Mouse (Mus musculus) kidney, embryonic 15.5 days (tissue): Measurements from ENCODE around the gene Ntrk3. TPM values are rescaled to one million over a fixed set of nuclear protein-coding genes. Genes with fewer than 3 reads are reported as not detected.

ENCODE experiments used
- ATAC-seq: fragments of 200-750 bp; cut with Nextera tagmentation; replicated peaks from 2 replicates; pipeline ENCODE4 v1.8.0; 2017; ENCODE audit warnings: moderate TSS enrichment; ENCODE audit not compliant: low FRiP score
- H3K27ac ChIP-seq: fragments of 300-500 bp; sonication (generic); 2 replicates; pipeline ENCODE4 v1.5.1; 2015; ENCODE audit warnings: mild to moderate bottlenecking, inconsistent platforms
- H3K27me3 ChIP-seq: fragments of 300-500 bp; sonication (generic); 2 replicates; pipeline ENCODE4 v1.6.1; 2015; ENCODE audit warnings: inconsistent platforms
- H3K36me3 ChIP-seq: fragments of 300-500 bp; sonication (generic); 2 replicates; pipeline ENCODE4 v1.6.1; 2015; ENCODE audit warnings: inconsistent platforms
- H3K4me1 ChIP-seq: fragments of 300-500 bp; sonication (generic); 2 replicates; pipeline ENCODE4 v1.6.1; 2015; ENCODE audit warnings: inconsistent platforms
- H3K4me2 ChIP-seq: fragments of 300-500 bp; sonication (generic); 2 replicates; pipeline ENCODE4 v1.6.1; 2015; ENCODE audit warnings: moderate library complexity, mild to moderate bottlenecking, inconsistent platforms
- H3K4me3 ChIP-seq: fragments of 300-500 bp; sonication (generic); replicated peaks from 2 replicates; pipeline ENCODE4 v1.5.1; 2015; ENCODE audit warnings: mild to moderate bottlenecking, inconsistent platforms
- H3K9ac ChIP-seq: fragments of 300-500 bp; sonication (generic); 2 replicates; pipeline ENCODE4 v1.6.1; 2015; ENCODE audit warnings: mild to moderate bottlenecking, inconsistent platforms
- H3K9me3 ChIP-seq: fragments of 300-500 bp; sonication (generic); replicated peaks from 2 replicates; pipeline ENCODE4 v1.6.1; 2016; ENCODE audit warnings: inconsistent platforms
- WGBS: fragments of 180-500 bp; shearing (Covaris S2); methylation state at CpG from one replicate; pipeline ENCODE4 v1.1.7; 2015; ENCODE audit warnings: mixed read lengths; 5-methylcytosine and 5-hydroxymethylcytosine counted together
- polyA plus RNA-seq: library from polyadenylated mRNA; unstranded; fragments of >200 nt; fragmentation: Nextera tagmentation; extraction: Ambion mirVana; gene quantifications from 2 replicates; pipeline ENCODE4 v1.2.1, GENCODE M21; 2015

The Ntrk3 gene
- polyA plus RNA-seq, 1 experiment from 2014 or later, result 4.4 TPM

GRCm38 (mm10) chr7:78261420-78262125 is 476.2 kb downstream of the Ntrk3 start:
- Histone ChIP-seq H3K9ac (no peak overlapping the region), H3K27ac (no peak overlapping the region), H3K4me1 (peaks cover 13% of the 10 kb centered on the region; the same call in 1 of the 2 replicates), H3K27me3 (no peaks in the 10 kb centered on the region), H3K4me3 (no peak overlapping the region), H3K36me3 (no peaks in the 10 kb centered on the region), H3K9me3 (no peaks in the 10 kb centered on the region), H3K4me2 (no peak overlapping the region)
- WGBS, result 67% methylated on average over 8 of the region's 8 CpGs
- ATAC-seq, result no peak

DNA sequence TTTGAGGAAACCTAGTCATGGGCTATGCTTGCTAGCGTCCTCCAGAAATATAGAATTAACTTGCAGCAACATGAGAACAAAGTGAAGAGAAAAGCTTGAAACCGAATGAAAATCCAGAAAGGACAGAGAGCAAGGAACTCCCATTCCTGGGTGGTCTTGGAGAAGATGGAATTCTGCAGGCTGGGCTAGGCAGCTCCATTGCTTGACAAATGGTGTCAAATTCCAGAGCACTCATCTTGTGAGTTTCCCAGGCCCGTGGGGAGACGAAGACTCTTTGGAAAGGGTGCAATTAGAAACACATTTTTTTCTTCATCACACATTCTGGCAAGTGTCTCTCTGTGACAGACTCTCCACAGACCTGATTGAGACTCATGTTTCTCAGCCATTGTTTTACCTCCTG is 479.7 kb downstream of the Ntrk3 start:
- Histone ChIP-seq H3K4me2 (no peak overlapping the region), H3K27ac (no peak overlapping the region), H3K9me3 (no peaks in the 10 kb centered on the region), H3K4me3 (no peak overlapping the region), H3K4me1 (peaks cover 14% of the 10 kb centered on the region), H3K9ac (no peak overlapping the region), H3K27me3 (no peaks in the 10 kb centered on the region), H3K36me3 (no peaks in the 10 kb centered on the region)
- 21% methylated on average over 4 of the region's 4 CpGs for WGBS
- no peak for ATAC-seq

DNA sequence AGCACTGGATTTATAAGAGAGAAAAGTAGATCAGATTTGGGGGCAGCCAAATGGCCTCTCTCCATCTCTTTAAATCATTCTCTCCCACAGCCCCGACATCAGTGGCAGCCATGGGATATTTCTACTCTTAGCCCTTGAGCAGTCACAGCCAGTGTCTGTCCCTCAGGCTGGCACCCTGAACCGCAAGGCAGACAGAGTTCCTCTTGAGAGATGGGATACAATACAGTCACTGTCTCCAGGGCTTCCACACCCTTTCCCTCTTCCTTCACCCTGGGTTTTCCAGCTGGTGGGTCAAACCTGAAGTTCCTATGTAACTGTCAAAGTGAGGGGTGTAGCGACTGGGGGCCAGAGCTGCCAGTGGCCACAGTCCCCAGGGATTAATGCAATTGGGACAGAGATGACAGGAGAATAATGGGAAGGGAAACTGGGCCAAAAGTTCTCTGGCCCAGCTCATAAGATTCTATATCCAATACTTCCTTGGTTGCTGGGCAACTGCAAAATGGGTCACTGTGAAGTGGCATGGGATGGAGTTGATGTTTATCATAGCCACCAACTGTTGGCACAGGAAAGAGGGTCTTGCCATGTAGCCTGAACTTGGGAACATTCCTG is 483.9 kb downstream of the Ntrk3 start:
- Histone ChIP-seq H3K9ac (no peak overlapping the region), H3K9me3 (no peaks in the 10 kb centered on the region), H3K36me3 (no peaks in the 10 kb centered on the region), H3K4me2 (no peak overlapping the region), H3K4me1 (peaks cover 11% of the 10 kb centered on the region), H3K27me3 (no peaks in the 10 kb centered on the region), H3K4me3 (no peak overlapping the region), H3K27ac (0 out of 2 replicates have a peak overlapping the region, but pooled peaks have one; percentile 7)
- peak; percentile 55; the same call in 1 of the 2 replicates for ATAC-seq
- WGBS, result 41% methylated on average over 3 of the region's 3 CpGs

DNA sequence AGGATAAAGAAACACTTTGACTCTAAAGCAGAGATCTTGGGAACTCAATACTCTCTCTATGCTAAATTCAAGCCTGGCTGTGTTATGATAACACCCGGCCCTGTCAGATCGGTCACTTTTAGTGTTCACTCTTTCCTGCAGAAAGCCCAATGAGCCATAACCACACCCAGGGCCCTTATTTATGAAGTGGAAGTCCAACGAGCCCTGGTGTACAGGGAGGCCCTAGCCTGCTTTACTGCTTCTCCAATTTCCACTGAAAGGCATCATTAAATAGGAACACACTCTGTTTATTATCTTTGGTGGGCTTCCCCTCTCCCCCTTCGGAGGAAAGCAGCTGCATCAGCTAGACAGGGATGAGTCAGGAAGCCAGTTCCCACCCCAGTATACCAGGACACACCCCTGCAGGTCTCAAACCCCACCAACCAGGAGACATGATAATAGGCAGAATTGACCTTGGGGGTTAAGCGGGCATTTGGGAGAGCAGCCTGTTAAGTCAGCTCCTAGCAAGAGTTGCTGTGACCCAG is 489.6 kb downstream of the Ntrk3 start:
- Histone ChIP-seq H3K9me3 (no peaks in the 10 kb centered on the region), H3K27ac (peak overlapping the region; percentile 45; the same call in 1 of the 2 replicates), H3K27me3 (no peaks in the 10 kb centered on the region), H3K9ac (no peak overlapping the region), H3K4me1 (peaks cover 10% of the 10 kb centered on the region), H3K36me3 (no peaks in the 10 kb centered on the region), H3K4me2 (no peak overlapping the region), H3K4me3 (no peak overlapping the region)
- WGBS, result 14% methylated on average over 5 of the region's 5 CpGs
- ATAC-seq, result peak; percentile 96

GRCm38 (mm10) chr7:78239012-78239411 is 498.8 kb downstream of the Ntrk3 start:
- Histone ChIP-seq H3K4me2 (no peak overlapping the region), H3K27me3 (no peaks in the 10 kb centered on the region), H3K27ac (no peak overlapping the region), H3K9ac (no peak overlapping the region), H3K4me1 (no peaks in the 10 kb centered on the region), H3K4me3 (no peak overlapping the region), H3K36me3 (no peaks in the 10 kb centered on the region), H3K9me3 (no peaks in the 10 kb centered on the region)
- 78% methylated on average over 2 of the region's 2 CpGs for WGBS
- ATAC-seq, result no peak

GRCm38 (mm10) chr7:78221668-78222067 is 516.1 kb downstream of the Ntrk3 start:
- no peak for ATAC-seq
- Histone ChIP-seq H3K9ac (no peak overlapping the region), H3K9me3 (no peaks in the 10 kb centered on the region), H3K4me3 (no peak overlapping the region), H3K27me3 (no peaks in the 10 kb centered on the region), H3K27ac (no peak overlapping the region), H3K4me2 (no peak overlapping the region), H3K36me3 (no peaks in the 10 kb centered on the region), H3K4me1 (no peaks in the 10 kb centered on the region)
- WGBS, result 68% methylated on average over 6 of the region's 6 CpGs

GRCm38 (mm10) chr7:78220949-78221348 is 516.9 kb downstream of the Ntrk3 start:
- 71% methylated on average over 4 of the region's 4 CpGs for WGBS
- no peaks in the 10 kb centered on the region for H3K9me3 ChIP-seq
- H3K36me3 ChIP-seq, result no peaks in the 10 kb centered on the region
- H3K27me3 ChIP-seq, result no peaks in the 10 kb centered on the region
- no peak overlapping the region for H3K9ac ChIP-seq
- H3K4me2 ChIP-seq, result no peak overlapping the region
- no peak overlapping the region for H3K4me3 ChIP-seq
- ATAC-seq, result no peak
- H3K27ac ChIP-seq, result no peak overlapping the region
- H3K4me1 ChIP-seq, result no peaks in the 10 kb centered on the region

DNA sequence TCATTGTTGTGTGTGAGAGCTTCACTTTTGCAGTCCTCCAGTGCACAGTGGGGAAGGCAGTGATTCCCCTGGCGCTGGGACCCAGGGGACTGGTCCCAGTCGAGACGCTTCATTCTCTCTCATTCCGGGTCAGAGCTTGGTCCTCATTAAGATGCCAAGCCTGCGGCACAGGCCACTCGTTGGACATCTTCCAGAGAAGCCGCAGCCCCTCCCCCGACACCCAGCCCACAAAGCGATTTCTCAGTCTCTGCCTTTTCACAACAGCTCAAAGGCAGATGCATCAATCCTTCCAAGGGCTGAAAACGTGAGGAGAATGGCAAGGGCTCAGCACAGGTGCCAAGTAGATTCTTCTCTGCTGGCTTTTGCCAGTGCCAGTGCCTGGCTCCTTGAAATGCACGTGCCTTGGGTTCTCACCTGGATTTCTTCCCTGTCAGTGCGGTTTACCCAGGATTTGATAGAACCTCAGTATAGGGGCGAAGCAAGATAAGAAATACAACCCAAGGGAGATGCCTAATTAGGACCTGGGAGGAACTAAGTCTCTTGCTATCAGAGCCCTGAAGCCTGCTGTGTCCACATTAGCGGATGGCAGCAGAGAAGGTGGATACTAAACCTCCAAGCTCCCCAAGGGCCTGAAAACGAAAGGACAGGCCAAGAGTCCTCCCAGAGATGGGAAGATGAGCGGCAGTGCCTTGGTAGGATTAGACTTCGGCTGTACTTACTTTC is 546.7 kb downstream of the Ntrk3 start:
- no peak for ATAC-seq
- no peak overlapping the region for H3K4me2 ChIP-seq
- H3K9ac ChIP-seq, result no peak overlapping the region
- H3K27ac ChIP-seq, result no peak overlapping the region
- no peak overlapping the region for H3K4me3 ChIP-seq
- H3K27me3 ChIP-seq, result no peaks in the 10 kb centered on the region
- H3K4me1 ChIP-seq, result peaks cover 9% of the 10 kb centered on the region; the same call in 1 of the 2 replicates
- no peaks in the 10 kb centered on the region for H3K9me3 ChIP-seq
- H3K36me3 ChIP-seq, result no peaks in the 10 kb centered on the region
- WGBS, result 39% methylated on average over 17 of the region's 17 CpGs

DNA sequence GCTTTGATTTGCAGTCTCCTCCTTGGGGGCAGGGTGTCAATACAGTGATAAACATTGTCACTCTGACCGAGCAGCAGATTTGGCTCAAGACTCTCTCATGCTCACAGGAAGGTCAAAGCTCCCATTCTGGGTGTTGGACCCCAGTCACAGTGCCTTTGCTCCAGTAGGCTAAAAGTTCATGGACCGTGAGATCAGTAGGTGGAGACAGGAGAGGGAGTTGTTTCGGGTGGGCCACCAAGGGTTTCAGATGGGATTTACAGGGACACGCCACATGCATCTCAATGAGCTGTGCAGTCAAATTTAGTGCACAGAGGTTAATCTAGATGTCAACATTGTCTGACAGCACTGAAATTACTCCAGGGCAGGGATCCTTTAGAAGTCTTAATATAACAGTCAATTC is 552.2 kb downstream of the Ntrk3 start:
- H3K9me3 ChIP-seq, result no peaks in the 10 kb centered on the region
- no peak overlapping the region for H3K9ac ChIP-seq
- WGBS, result 14% methylated on average over 4 of the region's 4 CpGs
- ATAC-seq, result peak; percentile 94
- H3K4me1 ChIP-seq, result 0 out of 2 replicates have a peak, but pooled peaks cover 10% of the 10 kb centered on the region
- no peak overlapping the region for H3K4me2 ChIP-seq
- H3K27me3 ChIP-seq, result no peaks in the 10 kb centered on the region
- no peaks in the 10 kb centered on the region for H3K36me3 ChIP-seq
- H3K4me3 ChIP-seq, result no peak overlapping the region
- no peak overlapping the region for H3K27ac ChIP-seq

DNA sequence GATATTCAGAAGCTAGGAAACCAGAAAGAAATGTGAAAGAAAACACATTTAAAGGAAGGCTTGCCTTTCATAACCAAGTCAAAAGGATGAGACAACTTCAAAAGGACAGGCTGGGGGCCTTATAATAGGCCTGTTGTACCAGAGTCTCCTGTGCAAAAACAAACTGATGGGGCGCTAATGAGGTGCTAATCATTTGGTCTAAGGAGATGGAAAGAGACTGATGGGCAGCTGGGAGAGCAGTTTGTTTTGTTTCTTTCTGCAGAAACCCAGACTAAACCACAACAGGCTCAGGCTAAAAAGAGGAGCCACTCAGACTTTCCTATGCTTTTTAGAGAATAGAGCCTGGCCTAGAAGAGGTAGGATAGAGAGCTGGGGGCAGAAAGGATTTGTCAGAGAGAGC is 554.4 kb downstream of the Ntrk3 start:
- no peaks in the 10 kb centered on the region for H3K36me3 ChIP-seq
- 32% methylated on average over 1 of the region's 1 CpGs for WGBS
- no peaks in the 10 kb centered on the region for H3K27me3 ChIP-seq
- 0 out of 2 replicates have a peak, but pooled peaks cover 10% of the 10 kb centered on the region for H3K4me1 ChIP-seq
- no peak for ATAC-seq
- no peak overlapping the region for H3K27ac ChIP-seq
- H3K9ac ChIP-seq, result no peak overlapping the region
- no peaks in the 10 kb centered on the region for H3K9me3 ChIP-seq
- no peak overlapping the region for H3K4me3 ChIP-seq
- H3K4me2 ChIP-seq, result no peak overlapping the region

- 0 out of 2 replicates have a peak, but pooled peaks cover under 1% of the 10 kb centered on the region for H3K4me1 ChIP-seq
- H3K27ac ChIP-seq, result no peak overlapping the region
- 80% methylated on average over 4 of the region's 4 CpGs for WGBS
- no peak overlapping the region for H3K4me2 ChIP-seq
- ATAC-seq, result no peak
- no peaks in the 10 kb centered on the region for H3K27me3 ChIP-seq
- H3K36me3 ChIP-seq, result no peaks in the 10 kb centered on the region
- H3K9ac ChIP-seq, result no peak overlapping the region
- no peak overlapping the region for H3K4me3 ChIP-seq
- no peaks in the 10 kb centered on the region for H3K9me3 ChIP-seq
Measured at GRCm38 (mm10) chr7:78179996-78180665, 557.7 kb downstream of the Ntrk3 start.
